Mouse (Mus musculus) neural tube, embryonic 11.5 days (tissue): ENCODE data around the gene Adam8. TPM values are rescaled to one million over a fixed set of nuclear protein-coding genes. Genes with fewer than 3 reads are reported as not detected.

ENCODE experiments used
- ATAC-seq: fragments of 200-750 bp; cut with Nextera tagmentation; 2 replicates; pipeline ENCODE4 v1.8.0; 2017; ENCODE audit warnings: moderate number of reproducible peaks, mild to moderate bottlenecking, moderate TSS enrichment, moderate library complexity; ENCODE audit not compliant: insufficient read depth, low FRiP score, low TSS enrichment
- DNase-seq: peaks from one replicate; pipeline ENCODE4 v3.0.0-alpha.2; 2015; ENCODE audit warnings: low spot score
- H3K27ac ChIP-seq: fragments of 300-500 bp; sonication (generic); 2 replicates; pipeline ENCODE4 v1.5.1; 2014; ENCODE audit warnings: low read depth, mild to moderate bottlenecking, low read length
- H3K27me3 ChIP-seq: fragments of 300-500 bp; sonication (generic); 2 replicates; pipeline ENCODE4 v1.6.1; 2014; ENCODE audit warnings: mild to moderate bottlenecking, low read length, mixed read lengths; ENCODE audit not compliant: control insufficient read depth, insufficient read depth
- H3K36me3 ChIP-seq: fragments of 300-500 bp; sonication (generic); 2 replicates; pipeline ENCODE4 v1.6.1; 2014; ENCODE audit warnings: mild to moderate bottlenecking, low read length, moderate library complexity, mixed read lengths; ENCODE audit not compliant: control insufficient read depth, insufficient read depth
- H3K4me1 ChIP-seq: fragments of 300-500 bp; sonication (generic); 2 replicates; pipeline ENCODE4 v1.6.1; 2014; ENCODE audit warnings: low read length, mixed read lengths; ENCODE audit not compliant: control insufficient read depth, insufficient read depth
- H3K4me2 ChIP-seq: fragments of 300-500 bp; sonication (generic); 2 replicates; pipeline ENCODE4 v1.6.1; 2014; ENCODE audit warnings: low read depth, mild to moderate bottlenecking, moderate library complexity
- H3K4me3 ChIP-seq: fragments of 300-500 bp; sonication (generic); 2 replicates; pipeline ENCODE4 v1.5.1; 2014; ENCODE audit warnings: low read depth, low read length
- H3K9ac ChIP-seq: fragments of 300-500 bp; sonication (generic); 2 replicates; pipeline ENCODE4 v1.6.1; 2014; ENCODE audit warnings: mild to moderate bottlenecking, low read length
- H3K9me3 ChIP-seq: fragments of 300-500 bp; sonication (generic); 2 replicates; pipeline ENCODE4 v1.6.1; 2016; ENCODE audit warnings: low read length; ENCODE audit not compliant: control insufficient read depth
- WGBS: fragments of 180-500 bp; shearing (Covaris S2); extraction: QIAGEN DNeasy Blood & Tissue Kit; methylation state at CpG from one replicate; pipeline ENCODE4 v1.1.7; 2014; 5-methylcytosine and 5-hydroxymethylcytosine counted together
- polyA plus RNA-seq: library from polyadenylated mRNA; unstranded; fragments of >200 nt; fragmentation: Nextera tagmentation; extraction: Ambion mirVana; gene quantifications from 2 replicates; pipeline ENCODE4 v1.2.1, GENCODE M21; 2014

The Adam8 gene
- polyA plus RNA-seq, 1 experiment from 2014 or later = 2.0 TPM

- H3K4me3 ChIP-seq = no peak overlapping the region
- H3K27ac ChIP-seq = no peak overlapping the region
- H3K27me3 ChIP-seq = no peaks in the 10 kb centered on the region
- WGBS = 59% methylated on average over 11 of the region's 11 CpGs
- H3K9me3 ChIP-seq = no peaks in the 10 kb centered on the region
- H3K4me1 ChIP-seq = no peaks in the 10 kb centered on the region
- no peak overlapping the region for H3K9ac ChIP-seq
- ATAC-seq (no peak), DNase-seq (no peak)
- H3K36me3 ChIP-seq = no peaks in the 10 kb centered on the region
- no peak overlapping the region for H3K4me2 ChIP-seq
These were observed 34.9 kb downstream of the Adam8 start for GRCm38 (mm10) chr7:139957437-139957836.

- Histone ChIP-seq H3K27ac (no peak overlapping the region), H3K4me2 (no peak overlapping the region), H3K4me3 (no peak overlapping the region), H3K9ac (no peak overlapping the region), H3K9me3 (no peaks in the 10 kb centered on the region), H3K27me3 (no peaks in the 10 kb centered on the region), H3K4me1 (no peaks in the 10 kb centered on the region), H3K36me3 (no peaks in the 10 kb centered on the region)
- DNase-seq (no peak), ATAC-seq (no peak)
- 81% methylated on average over 3 of the region's 3 CpGs for WGBS
These were observed 35.7 kb downstream of the Adam8 start for GRCm38 (mm10) chr7:139956658-139957057.

- H3K4me2 ChIP-seq = no peak overlapping the region
- H3K27me3 ChIP-seq = no peaks in the 10 kb centered on the region
- WGBS = 88% methylated on average over 4 of the region's 4 CpGs
- H3K4me3 ChIP-seq = no peak overlapping the region
- ATAC-seq = no peak
- DNase-seq = no peak
- H3K9ac ChIP-seq = no peak overlapping the region
- H3K27ac ChIP-seq = no peak overlapping the region
- H3K4me1 ChIP-seq = no peaks in the 10 kb centered on the region; the same call in 1 of the 2 replicates
- H3K9me3 ChIP-seq = no peaks in the 10 kb centered on the region
- H3K36me3 ChIP-seq = no peaks in the 10 kb centered on the region
These were observed 36.9 kb downstream of the Adam8 start for GRCm38 (mm10) chr7:139955505-139955904.

GRCm38 (mm10) chr7:139951991-139952633 lies 40.2 kb downstream of the Adam8 start:
- Histone ChIP-seq H3K36me3 (no peaks in the 10 kb centered on the region), H3K4me3 (no peak overlapping the region), H3K27ac (no peak overlapping the region), H3K4me2 (no peak overlapping the region), H3K4me1 (no peaks in the 10 kb centered on the region; the same call in 1 of the 2 replicates), H3K9me3 (no peaks in the 10 kb centered on the region), H3K27me3 (peaks cover 9% of the 10 kb centered on the region), H3K9ac (no peak overlapping the region)
- ATAC-seq (no peak), DNase-seq (no peak)
- 58% methylated on average over 6 of the region's 6 CpGs for WGBS

- DNase-seq = peak; percentile 14
- 7% methylated on average over 16 of the region's 16 CpGs for WGBS
- Histone ChIP-seq H3K4me1 (no peaks in the 10 kb centered on the region; the same call in 1 of the 2 replicates), H3K9ac (no peak overlapping the region; the same call in 1 of the 2 replicates), H3K27me3 (peaks cover 18% of the 10 kb centered on the region), H3K4me2 (peak overlapping the region; percentile 67), H3K27ac (no peak overlapping the region), H3K4me3 (peak overlapping the region; percentile 38), H3K36me3 (no peaks in the 10 kb centered on the region), H3K9me3 (no peaks in the 10 kb centered on the region)
- ATAC-seq = no peak
These were observed 41.3 kb downstream of the Adam8 start for GRCm38 (mm10) chr7:139951079-139951478.

- DNase-seq (peak; percentile 68), ATAC-seq (peak; percentile 58)
- no peak overlapping the region for H3K27ac ChIP-seq
- under 1% methylated on average over 33 of the region's 33 CpGs for WGBS
- H3K4me2 ChIP-seq = peak overlapping the region; percentile 67
- peak overlapping the region; percentile 45 for H3K9ac ChIP-seq
- H3K27me3 ChIP-seq = peaks cover 25% of the 10 kb centered on the region
- H3K9me3 ChIP-seq = no peaks in the 10 kb centered on the region
- H3K36me3 ChIP-seq = no peaks in the 10 kb centered on the region
- H3K4me1 ChIP-seq = no peaks in the 10 kb centered on the region; the same call in 1 of the 2 replicates
- H3K4me3 ChIP-seq = peak overlapping the region; percentile 38
These were observed 41.9 kb downstream of the Adam8 start for GRCm38 (mm10) chr7:139950283-139950971.

- peak overlapping the region; percentile 67 for H3K4me2 ChIP-seq
- WGBS = under 1% methylated on average over 15 of the region's 15 CpGs
- H3K4me3 ChIP-seq = peak overlapping the region; percentile 38
- no peaks in the 10 kb centered on the region; the same call in 1 of the 2 replicates for H3K4me1 ChIP-seq
- ATAC-seq (peak; percentile 81), DNase-seq (peak; percentile 66)
- no peak overlapping the region for H3K27ac ChIP-seq
- peak overlapping the region; percentile 45; the same call in 1 of the 2 replicates for H3K9ac ChIP-seq
- no peaks in the 10 kb centered on the region for H3K9me3 ChIP-seq
- H3K36me3 ChIP-seq = no peaks in the 10 kb centered on the region
- peaks cover 30% of the 10 kb centered on the region for H3K27me3 ChIP-seq
These were observed 42.5 kb downstream of the Adam8 start for GRCm38 (mm10) chr7:139949893-139950282.

- Histone ChIP-seq H3K9me3 (no peaks in the 10 kb centered on the region), H3K4me1 (peaks cover 2% of the 10 kb centered on the region; the same call in 1 of the 2 replicates), H3K36me3 (no peaks in the 10 kb centered on the region), H3K27me3 (peaks cover 61% of the 10 kb centered on the region), H3K4me3 (no peak overlapping the region), H3K9ac (no peak overlapping the region), H3K27ac (no peak overlapping the region), H3K4me2 (no peak overlapping the region)
- DNase-seq (no peak), ATAC-seq (no peak)
- 22% methylated on average over 5 of the region's 5 CpGs for WGBS
These were observed 46.3 kb downstream of the Adam8 start for GRCm38 (mm10) chr7:139946032-139946431.

- no peak overlapping the region for H3K27ac ChIP-seq
- 6% methylated on average over 5 of the region's 5 CpGs for WGBS
- no peak for DNase-seq
These were observed 46.8 kb downstream of the Adam8 start for GRCm38 (mm10) chr7:139945516-139945915.

More at GRCm38 (mm10) chr7:139945516-139945915, 46.8 kb downstream of the Adam8 start:
- Histone ChIP-seq H3K4me1 (peaks cover 2% of the 10 kb centered on the region; the same call in 1 of the 2 replicates), H3K27me3 (peaks cover 61% of the 10 kb centered on the region), H3K9ac (no peak overlapping the region), H3K9me3 (no peaks in the 10 kb centered on the region), H3K4me2 (no peak overlapping the region), H3K4me3 (no peak overlapping the region), H3K36me3 (no peaks in the 10 kb centered on the region)
- no peak for ATAC-seq
